Mouse (Mus musculus): ENCODE results near the gene Pigk. TPM values are rescaled to one million over a fixed set of nuclear protein-coding genes. Genes with fewer than 3 reads are reported as not detected.

Pigk gene
- total RNA-seq, 2 experiments from 2014 or later, result 49.9 to 56.0 TPM

DNA sequence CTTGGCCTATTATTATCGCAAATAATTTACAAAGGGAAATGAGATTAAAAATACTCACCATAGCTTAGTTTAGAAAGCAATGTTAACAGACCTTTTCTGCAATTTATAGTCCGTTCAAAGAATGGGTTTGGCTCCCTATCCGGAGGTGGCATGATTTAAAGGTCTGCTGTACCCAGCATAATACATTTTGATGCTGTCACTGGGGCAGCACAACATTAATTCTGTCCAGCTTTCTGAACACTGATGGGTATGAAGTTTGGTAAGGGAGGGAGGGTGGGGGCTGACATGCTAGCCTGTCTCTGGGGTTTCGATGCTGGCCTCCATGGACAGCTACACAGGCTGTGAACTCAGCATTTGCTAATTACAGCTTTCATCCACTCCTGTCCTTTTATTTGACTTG, 118.5 kb downstream of the Pigk start:
- ATAC-seq (ENCODE audit: poor library complexity, severe bottlenecking), result no peak

DNA sequence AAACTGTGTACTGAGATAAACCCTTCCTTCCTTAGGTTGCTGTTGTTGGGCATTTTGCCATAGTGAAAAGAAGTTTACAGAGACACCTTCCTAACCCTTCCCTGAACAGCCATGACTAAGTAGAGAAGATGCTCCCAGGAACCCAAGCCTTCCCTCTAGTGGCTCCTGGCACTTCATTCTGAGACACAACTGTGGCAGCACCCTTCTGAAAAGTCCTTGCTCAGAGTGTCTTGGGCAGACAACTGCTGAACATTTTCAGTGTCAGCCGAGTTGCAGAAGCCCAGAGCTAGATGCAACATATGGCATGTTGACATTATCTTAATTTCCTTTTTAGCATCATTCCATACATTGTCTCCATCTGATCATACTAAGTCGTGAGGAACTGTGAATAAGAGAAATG, 123.5 kb downstream of the Pigk start:
- no peak for ATAC-seq (ENCODE audit: poor library complexity, severe bottlenecking)

DNA sequence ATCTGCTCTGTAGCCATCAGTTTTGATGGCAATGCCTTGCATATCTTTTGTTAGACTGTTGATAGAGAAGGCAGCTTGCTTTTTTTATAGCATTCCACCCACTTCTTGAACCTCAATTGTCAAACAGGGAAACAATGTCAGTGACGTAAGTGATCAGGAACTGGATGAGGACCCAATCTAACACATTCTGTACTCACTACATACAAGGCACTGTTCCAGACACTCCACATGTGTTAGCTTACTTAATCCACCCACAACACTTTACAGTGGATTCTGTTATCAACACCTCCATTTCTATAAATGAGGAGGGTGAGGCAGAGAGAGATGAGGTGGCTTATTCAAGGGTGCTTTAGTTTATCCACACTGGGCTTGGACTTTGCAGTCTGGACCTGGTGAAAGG, 124.0 kb downstream of the Pigk start:
- ATAC-seq (ENCODE audit: poor library complexity, severe bottlenecking), result no peak

DNA sequence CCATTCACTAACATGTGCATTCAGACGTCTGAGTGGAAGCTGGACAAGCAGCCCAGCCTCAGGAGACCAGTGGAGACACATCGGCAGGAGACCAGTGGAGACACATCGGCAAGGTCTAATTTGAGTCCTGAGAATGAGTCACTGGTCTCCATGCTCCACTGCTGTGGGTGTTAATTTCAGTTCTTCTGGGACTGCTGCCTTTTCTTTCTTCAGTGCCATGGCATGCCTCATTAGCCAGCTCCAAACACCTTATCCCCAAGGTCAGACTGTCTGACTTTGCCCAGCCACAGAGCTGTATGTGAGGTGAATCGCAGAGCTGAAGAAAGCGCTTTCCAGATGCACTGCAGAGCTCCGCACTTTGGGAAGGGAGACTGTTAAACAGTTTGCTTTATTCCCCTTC, 127.4 kb downstream of the Pigk start:
- ATAC-seq (ENCODE audit: poor library complexity, severe bottlenecking), result no peak

DNA sequence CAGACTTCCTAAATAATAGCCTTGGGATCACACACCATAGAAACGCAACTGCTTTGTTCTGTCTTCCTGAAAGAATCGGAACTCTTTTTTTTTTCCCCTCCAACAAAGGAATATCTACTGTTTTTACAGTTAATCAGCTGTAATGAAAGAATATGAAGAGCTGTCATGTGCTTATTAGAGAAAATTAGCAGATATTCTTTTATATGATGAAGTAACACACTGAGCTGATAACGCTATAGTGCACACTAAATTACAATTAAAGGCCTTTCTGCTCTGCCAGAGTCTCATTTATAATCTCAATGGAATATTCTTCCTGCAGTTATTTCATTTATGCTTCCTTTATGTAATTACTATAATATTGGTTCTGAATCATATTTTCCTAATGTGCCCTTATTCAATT, 128.7 kb downstream of the Pigk start:
- no peak for ATAC-seq (ENCODE audit: poor library complexity, severe bottlenecking)

DNA sequence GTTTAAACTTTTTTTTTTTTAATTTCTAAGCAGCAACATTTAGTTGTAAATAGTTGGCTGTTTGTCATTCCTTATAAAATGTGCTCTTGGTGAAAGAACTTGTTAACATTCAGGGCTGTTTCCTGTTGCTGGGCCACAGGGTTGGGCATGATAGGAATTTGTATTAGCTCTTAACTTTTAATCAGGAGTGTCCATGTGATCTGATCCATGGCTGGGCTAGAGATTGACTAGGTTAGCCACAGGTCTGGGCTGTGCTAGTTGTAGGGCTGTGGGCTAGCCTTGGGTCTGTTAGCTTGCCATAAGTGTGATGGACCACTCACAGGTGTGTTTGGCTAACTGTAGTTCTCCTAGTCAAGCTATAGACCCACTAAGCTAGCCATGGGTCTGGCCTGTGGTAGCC, 130.0 kb downstream of the Pigk start:
- no peak for ATAC-seq (ENCODE audit: poor library complexity, severe bottlenecking)

DNA sequence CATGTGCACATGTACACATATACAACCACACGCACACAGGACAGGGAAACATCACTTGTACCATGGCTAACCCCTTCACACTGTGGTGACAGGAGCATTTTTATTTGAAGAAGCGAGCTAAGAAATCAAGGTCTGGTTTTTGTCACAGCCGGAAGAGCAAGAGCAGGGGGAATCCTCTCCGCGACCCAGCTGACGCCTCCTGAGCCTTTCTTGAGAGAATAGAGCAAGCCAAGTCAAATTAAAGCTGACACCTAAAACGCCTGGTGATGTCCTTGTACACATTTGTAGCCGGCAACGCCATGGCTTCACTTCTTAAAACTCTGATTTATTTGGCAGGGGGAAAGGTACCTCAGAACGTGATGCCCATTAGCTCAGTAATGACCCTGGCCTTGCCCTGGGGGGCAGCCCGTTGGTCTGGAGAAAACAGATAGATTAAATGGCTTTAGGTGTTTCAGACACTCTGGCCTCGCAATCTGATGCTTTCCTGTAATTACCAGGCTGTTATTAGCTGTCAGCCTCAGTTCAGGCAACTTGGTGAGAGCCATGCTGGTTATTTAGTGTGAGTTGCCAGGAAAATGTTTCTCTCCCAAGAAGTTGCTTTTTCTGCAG, 141.2 kb downstream of the Pigk start:
- ATAC-seq (ENCODE audit: poor library complexity, severe bottlenecking), result no peak

DNA sequence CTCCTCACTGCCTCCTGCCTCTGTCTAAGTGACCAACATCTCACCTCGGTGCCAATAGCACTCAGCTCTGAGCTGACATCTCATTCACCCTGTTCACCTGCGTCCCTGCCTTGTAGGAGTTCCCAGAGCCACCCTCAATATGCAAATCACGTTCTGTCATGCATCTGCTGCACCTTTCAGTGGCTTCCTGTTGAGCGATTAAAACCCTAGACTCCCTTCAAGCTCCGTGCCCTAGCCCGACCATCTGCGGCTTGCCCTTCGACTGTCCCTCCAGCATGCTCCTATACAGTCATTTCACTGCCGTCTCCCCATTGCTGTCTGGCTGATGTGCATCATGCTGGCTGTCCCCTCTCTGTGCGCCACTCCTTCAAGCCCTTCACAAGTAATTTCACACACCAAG, 142.2 kb downstream of the Pigk start:
- no peak for ATAC-seq (ENCODE audit: poor library complexity, severe bottlenecking)

DNA sequence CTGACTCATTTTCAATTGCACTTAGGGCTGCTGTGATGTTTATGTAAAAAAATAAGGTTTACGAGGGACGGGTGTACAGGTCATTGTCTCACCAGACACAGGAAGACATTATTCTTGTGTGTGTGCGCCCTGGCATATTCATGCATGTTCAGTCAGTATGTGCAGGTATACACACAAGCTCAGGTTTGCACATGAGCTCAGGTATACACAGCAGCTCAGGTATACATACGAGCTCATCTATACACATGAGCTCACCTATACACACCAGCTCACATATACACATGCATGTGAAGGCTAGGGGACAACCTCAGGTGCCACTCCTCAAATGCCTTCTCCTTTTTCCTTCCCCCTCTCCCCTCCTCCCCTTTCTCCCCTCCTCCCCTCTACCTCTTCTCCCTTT, 147.6 kb downstream of the Pigk start:
- no peak for ATAC-seq (ENCODE audit: poor library complexity, severe bottlenecking)

DNA sequence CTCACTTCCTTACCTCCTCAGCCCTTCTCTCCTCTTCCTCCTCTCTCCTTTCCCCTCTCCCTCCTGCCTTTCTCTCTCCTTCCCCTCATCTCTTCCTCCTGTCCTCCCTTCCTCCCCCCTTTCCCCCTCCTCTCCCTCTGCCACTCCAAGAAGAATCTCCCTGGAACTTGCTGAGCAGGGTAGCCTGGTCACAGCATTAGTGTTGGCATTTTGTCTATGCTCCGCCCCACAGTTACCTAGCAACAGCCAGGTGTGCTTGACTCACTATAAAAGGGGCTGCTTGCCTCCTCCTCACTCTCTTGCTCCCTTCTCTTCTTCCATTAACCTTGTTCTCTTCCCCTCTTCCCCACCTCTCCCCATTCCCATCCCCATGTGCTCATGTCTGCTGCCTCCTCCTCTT, 148.1 kb downstream of the Pigk start:
- ATAC-seq (ENCODE audit: poor library complexity, severe bottlenecking), result no peak

DNA sequence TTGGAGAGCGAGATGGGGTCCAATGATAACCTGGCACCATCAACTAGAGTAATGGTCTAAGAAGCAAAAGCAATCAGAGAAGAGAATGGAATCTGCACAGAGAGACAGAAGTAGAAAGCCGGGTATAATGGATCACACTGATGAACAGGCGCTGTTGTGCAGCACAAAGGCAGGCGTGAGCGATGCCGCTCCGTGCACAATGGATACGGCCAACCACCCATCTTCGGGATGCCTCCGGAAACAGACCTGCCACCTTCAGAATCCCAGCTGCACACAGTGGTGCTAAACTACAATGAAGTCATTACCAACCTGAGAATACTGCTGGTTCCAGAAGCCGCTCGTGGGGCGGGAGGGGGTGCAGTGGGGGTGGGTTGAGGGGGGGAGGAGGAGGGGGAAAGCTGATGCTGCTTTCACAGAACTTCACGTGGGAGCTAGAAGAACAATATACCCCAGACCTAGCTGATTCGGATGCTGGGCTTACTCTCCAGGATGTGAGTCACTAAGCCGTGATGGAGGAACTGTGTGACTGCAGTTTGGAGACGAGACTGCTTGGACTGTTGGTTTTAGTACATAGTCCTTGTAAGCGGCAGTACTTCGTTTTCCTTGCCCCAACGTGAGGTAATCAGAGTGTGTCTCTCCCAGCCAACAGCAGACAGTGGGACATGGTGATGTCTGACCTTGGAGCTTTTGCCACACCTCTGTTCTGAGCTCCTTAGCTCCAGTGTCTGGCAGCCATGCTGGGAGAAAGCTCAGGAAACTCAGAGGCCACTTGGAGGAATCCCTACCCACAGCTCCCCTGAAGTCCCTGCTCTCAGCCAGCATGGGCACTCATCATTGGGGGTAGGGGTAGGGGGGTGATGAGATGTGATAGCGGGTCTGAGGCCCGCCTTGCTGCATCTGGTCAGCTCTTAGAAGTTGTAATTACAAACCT, 152.4 kb downstream of the Pigk start:
- ATAC-seq (ENCODE audit: poor library complexity, severe bottlenecking), result no peak

DNA sequence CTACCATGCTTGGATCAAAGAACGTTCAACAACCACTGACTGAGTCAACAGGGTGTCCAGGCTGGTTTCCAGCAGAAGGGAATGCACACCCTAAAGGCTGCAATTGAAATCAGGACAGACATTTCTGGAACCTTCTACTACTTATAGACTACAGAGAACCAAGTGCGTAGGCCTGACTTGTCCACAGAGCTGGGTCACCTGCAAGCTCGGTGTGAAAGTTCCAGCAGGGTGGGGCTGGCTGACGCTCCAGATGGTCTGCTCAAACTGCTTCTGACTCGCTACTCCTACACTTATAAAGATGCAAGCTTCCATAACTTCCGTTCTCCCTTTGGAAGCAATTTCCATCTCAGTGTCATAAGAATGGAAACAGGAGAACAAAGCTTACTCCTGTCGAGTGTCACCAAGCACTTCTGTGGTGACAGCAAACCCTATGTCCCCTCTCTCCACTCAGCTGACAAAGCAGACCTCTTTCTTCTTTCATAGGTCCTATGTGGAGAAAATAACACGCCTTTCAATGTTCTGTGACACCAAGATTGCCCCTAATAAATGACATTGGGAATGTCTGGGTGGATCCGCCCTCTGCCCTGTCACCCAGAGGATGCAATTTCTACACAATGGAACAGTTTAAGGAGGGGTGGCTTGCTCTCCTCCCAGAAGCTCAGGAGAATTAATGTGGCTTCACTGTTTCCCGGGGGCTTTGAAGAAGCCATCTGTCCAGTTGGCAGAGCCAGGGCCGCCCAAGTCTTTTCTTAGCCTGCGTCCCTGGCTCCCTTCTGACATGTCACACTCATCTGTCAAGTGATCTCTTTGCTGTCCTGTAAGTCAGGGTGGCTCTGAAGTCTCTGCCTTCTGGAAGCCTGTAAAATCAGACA, 154.0 kb downstream of the Pigk start:
- ATAC-seq (ENCODE audit: poor library complexity, severe bottlenecking), result no peak

DNA sequence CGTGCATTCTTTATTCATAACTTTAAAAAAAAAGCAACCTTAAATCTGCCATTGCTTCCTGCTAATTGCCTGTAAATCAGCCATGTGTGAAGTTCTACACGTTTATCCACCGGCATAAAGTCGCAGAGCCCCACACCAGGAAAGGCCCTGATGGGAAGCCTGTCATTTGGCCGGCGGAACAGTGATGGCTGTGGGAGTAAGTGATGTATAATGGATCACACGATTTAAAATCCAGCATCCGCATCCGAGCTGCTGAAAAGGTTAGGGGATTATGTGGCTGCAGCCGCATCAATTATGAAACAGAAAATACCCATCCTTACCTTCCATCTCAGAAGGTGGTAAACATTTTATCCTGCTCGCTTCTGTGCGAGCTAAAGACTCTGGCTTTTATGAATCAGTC, 158.2 kb downstream of the Pigk start:
- ATAC-seq (ENCODE audit: poor library complexity, severe bottlenecking), result no peak

DNA sequence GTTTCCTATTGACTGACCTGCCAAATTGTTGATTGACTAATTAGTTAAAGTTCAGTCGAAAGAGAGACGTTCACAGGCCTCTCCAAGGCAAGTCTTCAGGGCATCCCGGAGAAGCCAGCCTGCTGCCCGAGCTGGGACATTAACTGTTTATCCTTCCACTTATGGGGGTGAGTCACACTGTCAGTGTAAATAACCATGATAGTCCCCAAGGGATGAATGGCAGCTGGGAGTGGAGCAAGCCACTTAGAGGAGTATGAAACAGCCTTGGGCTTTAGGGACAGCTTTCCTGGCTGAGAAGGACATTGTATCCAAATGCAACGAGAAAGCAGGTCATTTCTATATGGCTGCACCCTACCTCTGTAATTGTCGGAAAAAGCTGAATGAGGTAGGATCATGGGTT, 158.7 kb downstream of the Pigk start:
- ATAC-seq (ENCODE audit: poor library complexity, severe bottlenecking), result no peak

DNA sequence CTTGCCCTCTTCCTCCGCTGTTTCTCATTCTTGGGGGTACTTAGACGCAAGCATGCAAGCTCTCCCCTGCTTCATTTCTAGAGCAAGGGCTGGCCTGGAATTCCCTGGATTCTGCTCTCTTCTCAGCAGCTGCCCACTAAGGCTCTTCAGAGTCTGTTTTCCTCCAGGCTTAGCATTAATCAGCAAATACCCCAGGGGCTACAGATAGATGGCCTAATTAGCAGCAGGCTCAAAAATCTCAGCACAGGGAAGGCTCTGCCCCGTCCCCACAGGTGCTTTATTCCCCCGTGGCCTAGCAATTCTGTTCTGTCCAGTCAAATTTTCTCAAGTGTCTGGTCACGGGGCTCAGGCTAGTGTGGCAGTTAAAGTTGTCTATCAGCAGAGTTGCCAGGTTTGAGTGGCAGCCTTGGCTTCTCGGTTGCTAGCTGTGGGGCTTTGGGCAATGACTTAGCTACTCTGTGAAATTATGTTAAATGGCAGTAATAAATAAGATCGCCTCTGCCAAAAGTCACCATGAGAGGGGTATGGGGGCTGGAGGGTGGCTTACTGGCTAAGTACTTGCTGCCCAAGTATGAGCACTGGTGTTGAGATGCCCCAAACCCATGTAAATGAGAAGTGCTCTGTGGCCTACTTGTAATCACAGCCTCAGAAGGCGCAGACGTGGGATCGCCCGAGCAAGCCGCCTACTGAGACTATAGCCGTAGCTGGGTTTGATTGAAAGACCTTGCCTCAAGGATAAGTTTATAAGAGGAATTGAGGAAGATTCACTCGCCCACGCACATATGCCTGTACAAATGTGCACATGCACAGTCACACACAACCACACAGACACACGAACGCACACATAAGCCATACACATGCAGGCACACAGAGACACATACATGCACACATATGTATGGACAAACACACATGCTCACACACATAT, 160.8 kb downstream of the Pigk start:
- no peak for ATAC-seq (ENCODE audit: poor library complexity, severe bottlenecking)

DNA sequence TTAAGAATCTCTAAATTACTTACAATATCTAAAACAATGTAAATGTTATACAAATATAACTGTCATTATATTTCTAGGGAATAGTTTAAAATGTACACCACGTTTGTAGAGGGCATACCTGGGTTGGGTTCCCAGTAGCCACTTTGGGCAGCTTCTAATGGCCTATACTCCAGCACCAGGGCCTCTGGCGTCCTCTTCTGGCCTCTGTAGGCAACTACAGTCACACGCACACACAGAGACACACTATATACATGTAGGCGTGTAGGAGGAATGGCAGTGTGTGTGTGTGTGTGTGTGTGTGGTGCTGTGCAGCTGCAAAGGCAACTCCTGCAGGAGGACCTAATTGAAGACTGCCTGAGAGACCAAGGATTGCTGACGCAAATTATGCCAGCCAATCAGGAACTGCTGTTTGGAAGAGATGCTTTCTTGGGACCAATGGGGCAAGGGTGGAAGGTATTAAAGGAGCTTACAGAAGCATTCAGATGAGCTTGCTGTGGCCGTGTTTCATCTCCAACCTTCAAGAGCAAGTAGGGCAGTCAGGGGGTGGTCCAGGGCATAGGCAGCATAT, 161.9 kb downstream of the Pigk start:
- ATAC-seq (ENCODE audit: poor library complexity, severe bottlenecking), result no peak

DNA sequence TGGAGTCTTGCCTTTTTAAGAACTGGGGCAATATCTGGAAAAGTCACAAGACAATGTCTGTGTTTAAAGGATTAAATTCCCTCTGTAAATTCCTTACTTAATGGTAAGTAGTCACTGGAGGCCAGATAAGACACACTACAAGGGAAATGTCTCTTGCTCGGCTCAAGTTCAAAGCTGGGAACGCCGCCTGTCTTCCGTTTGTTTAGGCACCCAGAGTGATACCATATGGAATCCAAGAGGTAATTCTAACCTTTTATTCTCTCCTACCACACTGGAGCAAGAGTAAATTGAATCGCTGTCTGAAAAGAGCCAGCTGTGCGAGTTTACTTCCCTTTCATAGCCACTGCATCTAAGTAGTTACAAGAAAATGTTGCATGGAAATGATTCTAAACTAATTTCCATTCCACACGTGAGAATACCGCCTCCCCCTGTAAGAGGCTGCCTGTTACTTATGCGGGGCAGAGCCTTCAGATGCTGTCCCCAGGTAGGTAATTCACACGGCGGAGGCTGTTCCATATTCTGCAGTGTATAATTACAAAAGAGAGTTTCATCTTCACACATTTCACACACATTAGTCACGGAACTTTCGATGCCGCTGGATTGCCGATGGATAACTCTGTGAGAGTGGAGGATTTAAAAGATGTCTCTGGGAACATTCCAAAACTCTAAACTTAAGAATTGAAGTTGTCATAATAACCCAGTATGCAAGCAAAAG, 166.4 kb downstream of the Pigk start:
- ATAC-seq (ENCODE audit: poor library complexity, severe bottlenecking), result no peak

DNA sequence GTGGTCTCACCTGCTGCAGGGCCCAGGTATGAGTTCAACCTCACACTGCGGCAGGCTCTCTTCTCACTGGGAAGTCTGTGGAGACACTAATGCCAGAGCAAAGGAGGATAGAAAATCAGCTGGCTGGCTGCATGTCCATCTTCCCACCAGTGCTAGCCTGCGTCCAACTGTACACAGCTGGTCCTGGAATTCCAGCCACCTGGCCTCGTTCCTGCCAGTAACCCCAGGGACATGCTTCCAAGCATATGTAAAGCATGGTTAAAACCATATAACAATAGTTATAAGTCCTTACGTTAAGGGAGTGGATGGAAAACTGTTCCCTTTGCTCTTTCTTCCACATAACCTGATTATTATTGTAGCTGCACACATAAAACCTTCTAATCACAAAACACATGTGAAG, 167.8 kb downstream of the Pigk start:
- ATAC-seq (ENCODE audit: poor library complexity, severe bottlenecking), result no peak

DNA sequence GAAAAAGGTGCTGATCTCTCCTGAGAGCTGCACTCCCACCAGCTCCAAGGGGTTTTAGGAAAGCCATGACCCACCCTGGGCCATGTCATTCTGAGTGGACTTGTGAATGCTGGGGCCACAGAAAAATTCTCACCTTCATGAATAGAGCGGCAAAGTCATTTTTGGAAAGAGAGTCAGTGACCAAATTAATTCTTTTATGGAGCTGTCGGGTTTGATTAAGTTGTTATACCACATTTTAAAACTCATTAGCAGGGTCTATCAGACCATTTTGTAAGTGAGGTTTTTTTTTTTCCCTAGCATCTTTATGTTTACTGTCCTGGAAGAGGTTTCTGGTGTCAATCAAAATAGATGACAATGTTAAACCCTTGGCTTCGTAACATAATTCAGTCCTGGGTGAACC, 169.7 kb downstream of the Pigk start:
- ATAC-seq (ENCODE audit: poor library complexity, severe bottlenecking), result no peak

DNA sequence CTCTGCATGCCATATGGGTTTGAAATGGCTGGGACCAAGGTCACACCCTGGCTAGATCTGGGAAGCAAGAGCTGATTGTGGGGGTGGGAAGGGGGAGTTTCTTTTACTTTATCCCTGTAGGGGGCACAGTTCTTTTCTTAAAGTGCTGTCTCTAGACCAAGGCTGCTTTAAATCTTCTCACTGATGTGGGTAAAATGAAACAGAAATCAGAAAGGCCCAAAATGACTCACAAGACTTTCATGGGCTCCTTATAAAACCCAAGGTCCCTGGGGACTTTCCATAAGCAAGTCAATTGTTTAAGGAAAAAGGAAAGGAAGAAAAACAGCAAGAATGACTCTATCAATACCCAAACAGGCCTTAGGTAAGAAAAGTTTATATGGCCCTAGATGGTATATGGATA, 172.8 kb downstream of the Pigk start:
- ATAC-seq (ENCODE audit: poor library complexity, severe bottlenecking), result no peak
